Mouse (Mus musculus) liver, adult 2 months (tissue): ENCODE measurements at regions not wholly inside any gene's neighbourhood (a gene's known extent, or its start where the extent isn't known, plus 50 kb on each side); places are given as distances from the start of the nearest gene placed in this dataset.

Experiments used
- CTCF ChIP-seq: fragments of 200-500 bp; IDR thresholded peaks from 2 replicates; pipeline ENCODE4 v1.5.1; 2011; ENCODE audit warnings: low read depth, low read length, control low read depth
- POLR2A ChIP-seq: fragments of 200-500 bp; IDR thresholded peaks from 2 replicates; pipeline ENCODE4 v1.6.1; 2011; ENCODE audit warnings: low read length, control low read depth; ENCODE audit not compliant: insufficient read depth; ENCODE audit errors: extremely low read depth

GRCm38 (mm10) chr10:92097562-92097961 is 624.7 kb downstream of the Nedd1 start:
- TF ChIP-seq CTCF, result no peak
- no peak for TF ChIP-seq POLR2A
